Mouse (Mus musculus) brain, embryonic 14.5 days (tissue): ENCODE measurements around the gene Nckap1.

Experiments
- CTCF ChIP-seq: fragments of 200-500 bp; IDR thresholded peaks from 2 replicates; pipeline ENCODE4 v1.5.1; 2012; ENCODE audit warnings: inconsistent platforms, mild to moderate bottlenecking, moderate library complexity, borderline replicate concordance; ENCODE audit not compliant: insufficient read depth, insufficient read length; ENCODE audit errors: extremely low read depth
- POLR2A ChIP-seq: fragments of 200-500 bp; IDR thresholded peaks from 2 replicates; pipeline ENCODE4 v1.6.1; 2012; ENCODE audit warnings: mild to moderate bottlenecking, inconsistent platforms, borderline replicate concordance; ENCODE audit not compliant: poor library complexity, insufficient read depth, insufficient read length, severe bottlenecking; ENCODE audit errors: extremely low read depth

GRCm38 (mm10) chr2:80461827-80462226 is 119.4 kb downstream of the Nckap1 start:
- TF ChIP-seq POLR2A (no peak), CTCF (no peak)
